Mouse (Mus musculus): ENCODE results near the gene Lingo1.

- TF ChIP-seq GATA1 (IDR thresholded peaks at IDR 0.05; ENCODE audit: low read length), result no peak
- TF ChIP-seq TAL1 (IDR thresholded peaks at IDR 0.05; ENCODE audit: low read length), result no peak
Measured at GRCm38 (mm10) chr9:56739181-56739737, 57.0 kb downstream of the Lingo1 start.

Measured in erythroblast, embryonic 14.5 days (primary cell).